Mouse (Mus musculus): ENCODE measurements at regions not wholly inside any gene's neighbourhood (a gene's known extent, or its start where the extent isn't known, plus 50 kb on each side); places are given as distances from the start of the nearest gene placed in this dataset.

DNA sequence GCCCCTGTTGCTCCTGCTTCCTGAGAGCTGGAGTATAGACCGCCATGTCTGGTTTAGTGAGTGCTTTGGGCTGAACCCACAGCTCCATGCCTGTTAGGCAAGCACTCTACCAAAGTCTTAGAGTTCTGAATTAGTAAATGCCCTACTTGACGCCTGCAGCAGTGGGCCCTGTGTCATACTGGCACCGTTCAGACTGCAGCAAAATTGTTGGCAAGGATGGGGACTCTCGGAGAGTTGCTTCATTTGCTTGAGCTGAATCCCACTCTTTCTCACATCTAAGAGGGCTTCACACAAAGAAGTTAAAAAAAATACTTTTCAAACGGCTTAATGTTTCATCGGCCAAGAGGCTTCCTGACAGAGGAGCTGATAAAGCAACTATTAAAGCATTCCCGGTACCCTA is 105.6 kb upstream of the Sulf2 start:
- TF ChIP-seq EP300 (IDR thresholded peaks at IDR 0.05; ENCODE audit: insufficient read depth, low read depth, low read length) (no peak), CTCF (IDR thresholded peaks at IDR 0.05) (no peak)

All from heart, adult 2 months (tissue).